Mouse (Mus musculus): ENCODE data around the gene Ppm1h.

GRCm38 (mm10) chr10:122862386-122863023 is 183.9 kb downstream of the Ppm1h start:
- TF ChIP-seq UBTF (IDR thresholded peaks at IDR 0.05; ENCODE audit: low read depth, low read length) = no peak
- TF ChIP-seq EP300 (IDR thresholded peaks at IDR 0.05; ENCODE audit: low read length) = no peak
- no peak for TF ChIP-seq POLR2A (IDR thresholded peaks at IDR 0.05; ENCODE audit: low read depth, low read length)
- TF ChIP-seq ELF1 (IDR thresholded peaks at IDR 0.05; ENCODE audit: low read depth, low read length) = no peak
- TF ChIP-seq ZNF384 (IDR thresholded peaks at IDR 0.05; ENCODE audit: low read depth, low read length) = no peak
- TF ChIP-seq CTCF (conservative IDR thresholded peaks at IDR 0.05 in 1 of 2, IDR thresholded peaks at IDR 0.05 in 1 of 2; ENCODE audit: low read depth in 2 of 2, low read length in 2 of 2) = no peak
- TF ChIP-seq KAT2A (IDR thresholded peaks at IDR 0.05; ENCODE audit: insufficient replicate concordance, low read length) = no peak
- TF ChIP-seq BHLHE40 (IDR thresholded peaks at IDR 0.05; ENCODE audit: low read depth, low read length) = no peak
- TF ChIP-seq TBP (conservative IDR thresholded peaks at IDR 0.05; ENCODE audit: low read depth, low read length) = no peak
- no peak for TF ChIP-seq GABPA (IDR thresholded peaks at IDR 0.05; ENCODE audit: insufficient replicate concordance, low read depth, low read length)
- TF ChIP-seq MAFK (IDR thresholded peaks at IDR 0.05; ENCODE audit: insufficient replicate concordance, low read length) = no peak
